Mouse (Mus musculus): ENCODE results near the gene Bpifb1.

GRCm38 (mm10) chr2:154171621-154172020, 19.0 kb upstream of the Bpifb1 start:
- TF ChIP-seq GATA1 (IDR thresholded peaks at IDR 0.05; ENCODE audit: low read length) (no peak), TAL1 (IDR thresholded peaks at IDR 0.05; ENCODE audit: low read length) (no peak)
